Mouse (Mus musculus) thymus, postnatal 10 days (tissue): ENCODE measurements at regions not wholly inside any gene's neighbourhood (a gene's known extent, or its start where the extent isn't known, plus 50 kb on each side); places are given as distances from the start of the nearest gene placed in this dataset.
"Not testable (repeated sequence)": the region's sequence is repeated elsewhere in the genome, so short reads cannot be mapped to it uniquely, and the experiment has no call there.

Source experiments
- DNase-seq, 2 experiments: peaks; one replicate each; pipeline ENCODE4 v3.0.0; 2021; ENCODE audit warnings: low spot score in 2 of 2

DNA sequence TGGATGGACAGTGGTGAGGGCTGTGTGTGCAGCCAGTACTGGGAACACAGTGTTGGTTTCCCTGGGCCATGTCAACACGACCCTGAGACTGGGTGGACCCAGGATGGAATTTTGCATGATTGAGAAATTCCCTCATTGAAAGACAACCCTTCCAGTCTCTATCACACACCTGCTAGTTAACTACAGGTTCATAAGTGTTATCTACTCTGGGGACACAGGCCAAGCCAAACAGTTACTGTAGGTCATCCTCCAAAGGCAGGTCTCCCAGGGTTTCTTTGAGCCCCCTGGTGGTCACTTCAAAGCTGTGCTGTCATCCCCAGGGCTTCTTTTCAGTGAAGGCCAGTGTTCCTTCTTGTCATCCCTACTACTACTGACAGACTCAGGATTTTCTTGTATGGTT, 276.7 kb downstream of the Cyp26b1 start:
- peak in 1 of 2 experiments; percentile 10 for DNase-seq

DNA sequence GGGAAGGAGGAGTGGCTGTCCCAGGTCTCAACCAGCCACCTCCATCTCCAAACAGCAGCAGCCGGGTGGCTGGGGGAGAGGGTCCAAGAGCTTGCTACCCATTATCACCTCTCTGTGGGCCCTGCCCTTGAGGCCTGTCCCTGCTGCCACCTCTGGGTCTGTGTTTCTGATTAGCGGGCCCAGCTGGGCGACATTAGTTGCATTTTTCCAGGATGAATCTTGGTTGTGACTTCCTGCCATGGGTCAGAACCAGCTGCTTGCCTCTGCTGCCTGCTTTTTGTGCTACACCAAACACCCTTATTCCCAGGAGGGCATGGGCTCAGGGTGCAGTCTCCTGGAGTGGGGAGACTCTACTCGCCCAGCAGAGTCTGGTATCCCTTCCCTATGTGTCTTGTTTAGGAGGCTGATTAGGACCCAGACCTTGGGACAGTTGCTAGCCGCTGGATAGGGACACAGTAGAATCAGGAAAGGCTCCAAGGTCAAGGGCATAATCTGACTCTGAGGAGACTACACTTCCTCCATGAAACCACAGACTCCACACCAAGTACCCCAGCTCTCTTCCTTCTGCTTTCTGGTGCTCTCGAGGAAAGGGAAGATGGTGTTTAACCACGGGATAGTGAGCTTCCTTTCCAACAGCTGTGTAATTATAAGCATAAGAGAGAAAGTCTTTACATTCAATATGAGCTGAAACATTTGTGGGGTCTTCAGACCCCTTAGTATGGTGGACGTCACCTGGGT, 278.4 kb downstream of the Cyp26b1 start:
- no peak for DNase-seq

DNA sequence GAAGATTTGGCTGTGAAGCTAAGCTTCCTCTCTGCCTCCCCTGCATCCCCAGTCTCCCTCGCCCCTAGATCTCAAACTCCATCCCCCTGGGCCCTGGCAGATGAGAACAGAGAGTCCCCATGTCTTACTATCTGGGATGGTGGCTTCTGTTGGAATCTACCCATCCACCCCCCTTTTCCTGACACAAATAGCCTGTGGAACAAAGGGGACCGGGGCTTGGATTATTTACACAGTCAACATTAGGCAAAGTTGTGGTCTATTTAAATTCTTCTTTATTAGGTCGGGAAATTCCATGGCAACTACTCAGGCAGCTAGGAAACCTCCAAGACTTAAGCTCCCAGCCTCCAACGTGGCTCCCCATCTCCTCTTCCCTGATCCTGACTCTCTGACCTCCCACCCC, 279.9 kb downstream of the Cyp26b1 start:
- DNase-seq, result no peak

DNA sequence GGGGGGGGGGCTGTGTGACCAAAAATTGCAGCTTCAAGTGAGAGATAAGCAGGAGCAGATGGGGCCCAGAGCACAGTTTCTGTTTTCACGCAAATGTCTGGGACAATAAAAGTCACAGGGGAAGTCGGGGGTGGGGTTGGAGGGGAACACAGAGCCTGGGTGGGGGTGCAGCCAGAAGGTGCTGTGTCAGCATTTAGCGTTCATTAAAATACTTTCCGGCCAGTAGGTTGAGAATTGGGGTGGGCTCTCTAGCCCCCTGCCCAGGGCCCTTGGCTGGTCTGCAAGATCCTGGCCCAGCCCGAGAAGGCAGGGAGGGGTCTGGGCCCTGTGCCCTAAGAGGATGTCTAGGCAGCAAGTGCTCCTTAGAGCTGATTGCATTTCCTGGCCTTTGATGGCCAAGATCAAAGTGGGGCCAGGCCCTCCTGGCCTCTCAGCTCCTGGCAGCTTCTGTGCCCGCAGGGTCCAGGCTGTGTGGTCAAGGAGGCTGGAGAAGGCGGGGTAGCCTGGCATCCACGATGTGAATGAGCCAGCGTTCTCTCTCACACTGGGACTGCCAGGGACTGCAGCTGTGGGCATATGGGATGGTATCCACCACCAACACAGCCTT, 283.0 kb downstream of the Cyp26b1 start:
- no peak for DNase-seq

DNA sequence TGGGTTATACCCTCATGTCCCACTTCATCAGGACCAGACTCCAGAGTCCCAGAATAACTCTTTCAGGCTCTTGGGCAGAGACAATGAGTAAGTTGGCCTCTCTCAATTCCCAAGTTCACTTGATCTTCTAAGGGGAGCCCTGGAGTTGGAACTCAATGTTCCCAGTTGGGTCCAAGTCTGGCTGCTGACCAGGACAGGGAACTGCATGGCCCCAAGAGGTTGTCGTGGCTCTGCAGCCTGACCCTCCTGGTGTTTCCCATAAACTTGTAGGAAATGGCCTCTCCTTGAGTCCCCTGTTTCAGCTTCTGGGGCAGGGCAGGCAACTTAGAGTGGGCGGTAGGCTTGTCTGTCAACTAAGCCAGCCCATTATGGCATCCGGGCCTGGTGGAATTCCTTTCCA, 286.2 kb downstream of the Cyp26b1 start:
- no peak for DNase-seq

DNA sequence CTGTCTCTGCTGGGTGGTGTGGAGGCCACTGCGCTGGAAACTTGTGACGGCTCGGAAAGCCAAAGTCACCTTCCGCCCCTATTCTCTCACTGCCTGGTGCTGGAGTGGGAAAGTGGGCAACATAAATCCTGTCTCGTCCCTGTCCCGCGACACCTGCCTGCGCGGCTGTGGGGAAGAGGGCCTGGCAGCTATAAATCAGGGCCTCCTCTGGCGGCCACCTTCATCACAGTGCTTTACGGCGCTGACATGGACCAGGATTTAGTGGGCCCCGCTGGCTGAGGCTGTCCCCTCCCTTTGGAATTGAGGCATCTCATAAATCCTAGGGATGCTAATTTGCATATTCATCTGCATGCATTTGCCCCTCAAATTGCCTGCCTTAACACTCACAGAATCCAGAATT, 287.1 kb downstream of the Cyp26b1 start:
- DNase-seq, result no peak

DNA sequence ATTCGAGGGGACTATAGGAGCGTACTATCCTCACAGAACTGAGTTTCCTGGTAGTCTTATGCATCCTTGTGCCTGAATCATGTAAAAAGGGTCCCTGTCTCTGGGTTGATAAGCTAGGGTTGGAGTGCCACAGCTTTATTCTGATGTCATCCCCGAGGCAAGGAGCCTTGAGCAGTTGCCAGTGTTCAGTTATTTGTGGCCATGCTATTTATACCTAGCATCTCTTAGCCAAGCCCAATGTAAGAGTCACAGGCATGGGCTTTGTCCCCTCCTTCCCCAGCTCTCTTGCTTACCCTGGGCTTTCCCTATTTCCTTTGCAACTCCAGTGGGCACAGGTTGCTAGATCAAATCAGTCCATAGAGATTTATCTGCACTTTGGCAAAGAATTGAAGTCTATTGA, 288.6 kb downstream of the Cyp26b1 start:
- no peak for DNase-seq

DNA sequence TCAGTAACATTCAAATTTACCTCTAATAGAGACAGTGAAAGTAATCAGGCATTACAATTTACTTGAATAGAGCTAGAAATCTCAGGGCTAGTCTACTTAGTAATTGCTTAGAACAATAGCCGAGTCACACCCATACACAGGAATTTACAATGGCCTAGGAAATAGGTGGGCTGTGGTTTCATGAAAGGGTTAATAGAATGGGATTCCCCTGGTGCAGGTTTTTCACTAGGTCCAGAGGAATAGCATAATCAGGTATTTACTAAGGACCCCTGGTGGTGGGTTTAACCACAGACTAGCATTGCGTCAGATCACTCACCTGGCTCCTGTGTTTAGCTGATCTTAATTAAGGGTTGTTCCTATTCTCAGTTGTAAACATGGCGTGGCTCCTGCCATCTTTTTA, 290.8 kb downstream of the Cyp26b1 start:
- DNase-seq, result not testable (repeated sequence)

DNA sequence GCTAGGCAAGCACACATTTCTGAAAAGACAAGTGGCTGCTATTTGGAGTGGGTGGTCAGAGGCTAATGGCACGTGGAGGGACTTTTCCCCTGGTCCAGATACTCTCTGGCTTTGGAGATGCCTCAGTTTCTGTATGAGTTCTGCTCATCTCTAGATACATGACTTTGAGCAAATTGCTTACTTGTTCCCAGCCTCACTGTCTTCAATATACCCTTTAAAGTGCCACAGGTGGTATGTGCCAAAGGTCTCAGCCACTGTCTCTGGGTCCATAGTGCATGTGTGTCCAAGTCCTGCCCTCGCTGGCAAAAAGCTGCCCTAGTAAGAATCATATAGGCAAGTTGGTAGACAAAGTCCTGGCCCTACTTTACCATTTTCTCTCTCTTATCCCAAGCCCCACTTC, 291.5 kb downstream of the Dysf start:
- DNase-seq, result no peak

DNA sequence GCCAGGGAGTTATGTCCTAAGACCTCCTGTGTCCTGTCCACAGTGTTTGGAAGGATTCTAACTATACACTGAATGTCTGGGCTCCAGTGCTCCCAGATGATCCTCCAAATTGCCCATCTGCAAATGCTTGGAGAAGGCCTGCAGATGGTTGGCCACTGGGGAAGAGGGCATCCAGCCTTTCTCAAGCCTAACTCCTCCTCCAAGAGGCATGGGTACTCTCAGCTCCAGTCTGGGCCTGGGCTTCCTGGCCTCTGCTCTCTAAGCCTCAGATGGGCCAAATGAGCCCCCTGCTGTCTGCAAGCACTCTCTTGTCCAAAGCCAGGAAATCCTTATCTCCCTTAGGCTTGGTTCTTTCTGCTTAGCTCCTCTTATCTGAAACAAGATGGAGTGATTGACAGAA, 290.8 kb downstream of the Dysf start:
- DNase-seq, result no peak

DNA sequence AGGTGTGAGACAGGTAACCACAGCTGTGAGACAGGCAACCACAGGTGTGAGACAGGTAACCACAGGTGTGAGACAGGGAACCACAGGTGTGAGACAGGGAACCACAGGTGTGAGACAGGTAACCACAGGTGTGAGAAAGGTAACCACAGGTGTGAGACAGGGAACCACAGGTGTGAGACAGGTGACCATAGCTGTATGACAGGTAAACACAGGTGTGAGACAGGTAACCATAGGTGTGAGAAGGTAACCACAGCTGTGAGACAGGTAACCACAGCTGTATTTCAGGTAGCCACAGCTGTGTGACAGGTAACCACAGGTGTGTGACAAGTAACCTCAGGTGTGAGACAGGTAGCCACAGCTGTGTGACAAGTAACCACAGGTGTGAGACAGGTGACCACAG, 265.5 kb downstream of the Dysf start:
- DNase-seq, result not testable (repeated sequence)

DNA sequence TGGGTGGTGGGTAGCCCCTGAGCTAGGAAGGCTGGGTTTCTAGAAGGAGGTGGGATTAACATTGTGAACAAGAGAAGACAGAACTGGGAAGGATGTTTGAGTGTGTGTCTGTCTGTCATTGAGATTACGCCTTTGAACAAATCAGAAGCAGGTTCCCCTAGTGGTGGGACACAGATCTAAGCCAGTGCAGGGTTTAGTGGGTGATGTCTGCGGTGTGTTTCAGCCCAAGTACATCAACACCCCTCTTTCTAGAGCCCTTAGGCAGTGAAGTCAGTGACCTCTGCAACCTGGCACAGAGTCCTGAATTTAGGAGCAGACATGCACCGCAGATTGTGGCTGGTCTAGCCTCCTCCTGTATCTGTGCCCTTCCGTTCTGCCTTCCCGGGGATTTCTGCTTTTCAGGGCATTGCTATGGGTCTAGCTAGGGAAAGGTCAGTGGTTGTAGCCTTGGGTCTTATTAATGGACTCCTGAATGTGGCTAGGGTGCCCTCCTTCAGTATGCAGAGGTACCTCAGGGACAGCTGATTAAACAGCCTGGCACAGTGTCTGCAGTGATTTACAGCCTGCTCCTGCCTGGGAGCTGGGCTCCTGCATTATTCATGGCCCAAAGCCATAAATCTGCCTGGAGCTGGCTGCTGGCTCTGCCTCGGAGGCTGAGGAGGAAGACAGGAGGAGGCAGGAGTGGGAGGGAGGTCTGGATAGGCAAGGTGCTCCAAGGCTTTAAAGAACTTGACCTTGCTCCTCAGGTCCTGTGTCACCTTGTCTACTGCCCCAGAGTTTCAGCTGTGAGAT, 264.3 kb downstream of the Dysf start:
- DNase-seq, result no peak

DNA sequence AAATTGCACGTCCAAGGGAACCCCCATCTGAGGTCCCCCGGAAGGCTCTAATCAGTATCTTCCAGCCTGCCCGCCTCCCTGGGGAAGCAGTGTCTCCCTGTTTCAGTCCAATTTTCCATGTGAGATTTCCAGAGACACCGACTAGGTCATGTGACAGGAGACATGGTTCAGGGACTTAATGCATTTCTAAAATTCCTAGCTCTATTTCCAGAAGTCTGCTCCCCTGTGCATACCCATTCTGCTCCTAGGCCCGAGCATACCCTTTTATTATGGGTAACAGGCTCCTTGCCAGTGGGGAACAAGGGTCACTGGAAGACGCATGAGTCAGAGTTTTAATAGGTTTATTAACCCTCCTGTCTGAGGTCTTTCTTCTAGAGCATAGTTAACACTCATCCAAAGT, 263.6 kb downstream of the Dysf start:
- no peak for DNase-seq

DNA sequence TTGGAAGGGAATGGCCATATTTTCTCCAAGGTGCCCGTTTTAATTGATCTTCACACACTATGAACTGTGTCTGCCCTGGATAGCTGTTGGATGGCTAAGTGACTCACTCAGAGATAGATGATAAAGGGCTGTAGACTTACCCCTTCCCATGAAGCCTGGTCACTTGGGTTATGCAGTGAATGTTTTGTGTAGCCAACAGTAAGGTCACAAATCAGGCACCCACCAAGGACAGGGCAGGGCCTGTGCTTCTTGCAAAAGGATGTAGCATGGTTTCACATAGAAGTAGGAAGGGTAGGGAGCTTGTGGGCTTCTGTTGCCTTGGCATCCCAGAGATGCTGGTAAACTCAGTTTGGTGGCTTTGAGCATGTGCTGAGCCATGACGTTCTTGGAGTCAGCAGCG, 263.1 kb downstream of the Dysf start:
- no peak for DNase-seq

DNA sequence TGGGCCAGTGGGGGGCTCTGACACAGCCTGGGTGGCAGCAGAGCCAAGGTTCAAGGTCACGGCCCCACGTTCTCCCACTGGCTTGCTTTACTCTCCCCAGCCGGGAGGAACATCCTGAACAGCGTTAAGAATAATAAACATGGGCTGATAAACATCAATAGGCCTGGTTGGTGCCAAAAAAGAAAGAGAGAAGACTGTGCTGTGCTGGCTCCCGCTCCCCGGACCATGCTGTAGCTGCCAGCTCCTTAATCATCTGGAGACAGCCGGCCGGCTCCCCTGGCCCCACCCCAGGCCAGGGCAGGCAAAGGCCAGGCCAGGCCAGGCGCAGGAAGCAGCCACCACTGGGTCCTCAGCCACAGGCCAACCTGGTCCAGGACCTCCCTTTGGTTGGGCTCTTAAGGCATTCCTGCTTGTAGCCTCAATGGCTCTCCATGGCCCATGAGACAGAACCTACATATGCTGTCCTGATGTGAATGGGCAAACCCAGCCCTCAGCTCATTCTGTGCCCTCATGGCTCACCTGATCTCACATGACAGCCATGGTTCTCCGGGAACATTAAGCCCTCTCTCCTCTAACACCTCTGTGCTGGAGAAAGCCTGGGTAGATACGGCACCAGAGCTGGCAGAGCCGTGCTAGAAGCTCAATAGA, 262.3 kb downstream of the Dysf start:
- no peak for DNase-seq

DNA sequence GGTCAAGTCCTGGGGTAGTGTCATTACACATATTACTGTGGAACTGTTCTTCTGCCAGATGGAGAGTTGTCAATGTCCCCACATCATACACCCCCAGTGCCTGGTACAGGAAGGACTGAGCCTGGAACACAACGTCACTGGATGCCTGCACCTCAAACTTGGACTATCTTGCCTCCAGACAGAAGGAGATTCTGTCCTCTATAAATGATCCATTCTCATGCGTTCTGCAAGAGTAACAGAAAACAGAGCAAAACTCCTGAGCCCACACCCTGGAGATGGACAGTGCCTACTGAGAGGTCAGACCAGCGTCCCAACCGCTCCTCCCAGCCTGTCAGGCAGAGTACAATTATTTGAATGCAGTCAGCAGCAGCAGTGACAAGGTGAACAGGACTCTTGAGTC, 261.1 kb downstream of the Dysf start:
- DNase-seq, result no peak

DNA sequence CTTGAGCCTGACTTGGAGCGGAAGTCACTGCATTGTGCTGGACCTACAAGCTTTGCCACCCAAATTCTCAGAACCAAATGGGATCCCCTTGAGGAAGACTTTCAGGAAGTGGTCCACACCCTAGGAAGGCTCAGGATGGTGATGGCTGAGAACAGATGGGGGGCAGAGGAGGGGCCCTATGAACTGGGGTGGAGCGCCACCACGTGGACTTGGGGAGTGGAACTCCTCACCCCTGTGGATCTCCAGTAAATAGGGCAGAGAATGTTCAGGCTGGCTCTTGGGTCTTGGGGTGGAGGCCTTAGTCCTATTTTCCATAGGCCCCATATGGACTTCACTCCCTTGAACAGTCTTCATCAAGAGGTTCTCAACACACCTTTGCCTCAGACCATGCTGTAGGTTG, 260.6 kb downstream of the Dysf start:
- DNase-seq, result peak; percentile 16 to 37

DNA sequence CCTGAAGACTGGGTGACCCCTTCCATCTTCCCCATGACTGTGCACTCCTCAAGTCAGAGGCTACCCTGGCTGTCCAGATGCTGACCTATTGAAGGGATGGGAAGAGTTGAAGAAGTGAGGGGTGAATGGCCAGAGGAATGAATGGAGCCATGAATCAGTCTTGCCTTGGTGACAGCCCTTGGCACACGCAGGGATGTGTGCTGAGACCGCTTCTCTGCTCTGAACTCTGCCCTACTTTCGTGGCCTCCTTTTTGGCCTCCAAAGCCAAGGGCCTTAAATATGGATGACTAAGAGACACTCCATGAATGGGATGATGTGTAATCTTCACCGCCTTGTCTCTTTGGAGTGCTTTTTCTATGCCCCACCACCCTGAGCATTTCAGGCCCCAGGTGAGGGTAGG, 259.7 kb downstream of the Dysf start:
- DNase-seq, result no peak

DNA sequence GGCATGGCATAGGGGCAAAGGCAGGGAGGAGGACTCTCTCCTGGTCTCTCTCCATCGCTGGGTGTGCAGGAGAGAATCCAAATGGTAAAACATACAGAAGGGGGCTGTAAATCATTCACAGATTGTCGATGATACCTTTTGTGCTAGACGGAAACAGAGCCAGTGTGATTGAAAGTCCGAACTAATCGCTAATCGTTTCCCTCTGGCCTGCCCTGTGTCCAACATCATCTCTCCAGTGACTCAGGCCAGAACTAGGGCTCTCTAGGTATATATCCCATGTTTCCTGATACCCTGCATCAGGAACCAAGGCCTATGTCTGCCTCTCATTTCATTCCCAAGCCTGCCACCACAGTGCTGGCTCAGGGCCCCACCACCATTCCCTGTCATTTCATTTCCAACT, 259.1 kb downstream of the Dysf start:
- no peak for DNase-seq

DNA sequence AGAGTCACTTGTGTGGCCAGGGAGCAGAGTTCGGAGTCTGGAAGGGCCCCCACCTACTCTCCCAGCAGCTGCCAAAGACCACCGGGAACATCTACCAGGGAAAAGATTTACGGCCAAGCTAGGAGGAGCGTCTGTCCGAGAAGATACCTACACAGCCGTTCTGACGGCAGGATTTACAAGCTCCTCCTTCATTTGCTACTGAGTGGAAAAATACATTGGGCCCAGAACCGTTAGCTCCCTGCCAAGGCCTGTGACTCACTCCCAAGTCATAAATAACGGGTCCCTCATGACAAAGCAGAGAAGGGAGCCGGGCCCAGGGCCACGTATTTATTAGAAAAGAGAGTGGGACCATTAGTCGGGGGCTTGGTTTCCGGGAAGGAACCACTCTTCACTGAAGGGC, 258.3 kb downstream of the Dysf start:
- no peak for DNase-seq

DNA sequence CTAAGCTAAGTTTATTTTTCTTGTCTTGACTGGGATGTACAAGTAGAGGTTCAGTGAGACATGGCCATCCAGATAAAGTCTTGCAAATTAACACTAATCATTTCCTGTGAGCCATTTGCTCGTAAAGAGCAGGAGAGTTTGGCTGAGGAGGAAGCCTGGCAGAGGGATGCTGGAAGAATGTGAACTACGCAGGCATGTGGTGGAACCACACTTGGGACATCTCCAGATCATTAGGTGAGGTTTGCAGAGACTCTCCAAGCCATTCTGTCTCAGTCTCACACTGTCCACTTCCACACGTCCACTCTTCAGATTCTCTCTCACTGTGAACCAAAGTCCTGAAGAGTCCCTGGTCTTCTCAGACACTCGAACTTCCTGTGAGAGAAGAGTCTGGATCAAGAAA, 256.3 kb downstream of the Dysf start:
- DNase-seq, result no peak

DNA sequence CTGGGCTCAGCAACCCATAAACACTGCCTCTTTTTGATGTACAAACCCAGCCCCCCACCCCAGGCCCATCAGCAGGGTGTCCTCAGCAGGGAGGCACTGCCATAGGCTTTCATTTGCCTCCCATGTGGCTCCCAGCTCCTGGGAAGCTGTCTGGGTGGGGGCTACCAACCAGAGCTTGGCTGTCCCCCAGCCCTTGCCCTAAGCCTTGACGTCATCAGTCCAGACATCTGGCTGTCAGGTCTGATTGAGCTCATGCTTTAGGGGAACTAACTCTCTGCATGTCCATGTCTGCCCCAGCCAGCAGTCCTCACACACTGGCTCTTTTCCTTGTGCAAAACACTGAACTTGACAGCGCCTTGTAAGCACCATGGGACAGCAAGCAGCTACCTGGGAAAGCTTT, 255.3 kb downstream of the Dysf start:
- no peak for DNase-seq

DNA sequence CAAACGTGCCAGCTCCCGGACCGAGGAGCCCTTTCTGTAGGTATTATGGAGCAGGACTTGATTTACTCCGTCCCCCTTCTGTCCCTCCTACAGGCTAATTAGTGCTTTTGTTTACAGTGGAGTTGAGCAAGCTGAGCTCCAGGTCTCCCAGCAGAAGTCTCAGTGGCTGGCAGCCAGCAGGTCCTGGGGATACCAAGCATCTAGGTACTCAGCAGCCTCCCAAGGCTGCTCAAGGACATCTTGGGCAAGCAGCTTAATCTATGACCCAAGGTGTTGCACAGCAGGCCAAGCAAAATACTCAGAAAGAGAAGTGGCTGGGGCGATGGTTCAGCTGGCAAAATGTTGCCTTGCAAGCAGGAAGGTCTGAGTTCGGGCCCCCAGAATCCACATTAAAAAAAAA, 254.4 kb downstream of the Dysf start:
- no peak for DNase-seq
